Comparison of ENCODE assay signal across 8 mouse cellular contexts in genomic region chr14:71670435-71670834, GRCm38 (mm10).
DNase-seq lines count a peak whose midpoint lies in the region; ATAC-seq and TF ChIP-seq lines count a peak whose summit lies in the region.

No protein-coding gene starts in this region.

- H3K9ac ChIP-seq in heart, adult 2 months (ENCODE audit: low read depth, low read length): no peak overlapping the region
- no peak overlapping the region for H3K9ac ChIP-seq in midbrain, embryonic 14.5 days (replicated peaks; ENCODE audit: low read length)
- H3K9ac ChIP-seq in stomach, embryonic 14.5 days (replicated peaks; ENCODE audit: low read depth, low read length): no peak overlapping the region

- intact Hi-C loops in heart, adult 2 months (cut with DNase I): loop anchor here (1.0 to 5.0 kb wide), 3 partner anchors 193 to 890 kb away; no protein-coding TSS in a partner anchor
- intact Hi-C loops in left cerebral cortex, postnatal 36 days (cut with DNase I): loop anchor here (1.0 to 5.0 kb wide), 2 partner anchors 776 to 893 kb away; no protein-coding TSS in a partner anchor

- no peak overlapping the region for H3K27ac ChIP-seq in spleen, adult 2 months (ENCODE audit: insufficient read depth, low read length)
- no peak overlapping the region for H3K27ac ChIP-seq in heart, adult 2 months
- H3K27ac ChIP-seq in midbrain, embryonic 14.5 days (replicated peaks; ENCODE audit: low read depth, low read length): no peak overlapping the region
- no peak overlapping the region for H3K27ac ChIP-seq in stomach, embryonic 14.5 days (ENCODE audit: low read length)

- DNase-seq in spleen, adult 2 months (ENCODE audit: low read depth in 1 of 2, low spot score in 2 of 2): peak in 1 of 2 experiments; percentile 9
- no peak for DNase-seq in spleen, adult 12 weeks (ENCODE audit: low spot score)
- DNase-seq in embryo, embryonic 11.5 days (ENCODE audit: low read depth, low spot score): peak; percentile 41
- peak; percentile 55 to 63 for DNase-seq in heart, adult 2 months
- peak; percentile 36 for DNase-seq in kidney, adult 18-20 months
- peak; percentile 19 to 29 for DNase-seq in left cerebral cortex, postnatal 36 days (ENCODE audit: low spot score in 2 of 2)
- DNase-seq in midbrain, embryonic 14.5 days: peak; percentile 83

- no peaks in the 10 kb centered on the region for H3K4me1 ChIP-seq in spleen, adult 2 months (ENCODE audit: control insufficient read depth, insufficient read depth, insufficient read length)
- no peaks in the 10 kb centered on the region for H3K4me1 ChIP-seq in heart, adult 2 months (ENCODE audit: control insufficient read depth, insufficient read depth, low read length)
- H3K4me1 ChIP-seq in midbrain, embryonic 14.5 days (ENCODE audit: control insufficient read depth, insufficient read depth, low read length): no peaks in the 10 kb centered on the region
- H3K4me1 ChIP-seq in stomach, embryonic 14.5 days (ENCODE audit: control insufficient read depth, insufficient read depth, low read length): no peaks in the 10 kb centered on the region

- peak; percentile 62; the same call in 1 of the 2 replicates for ATAC-seq in midbrain, embryonic 14.5 days (ENCODE audit: low FRiP score, low TSS enrichment)
- peak; percentile 53 for ATAC-seq in stomach, embryonic 14.5 days (ENCODE audit: insufficient number of reproducible peaks, insufficient read depth, low FRiP score, low read depth)

- H3K79me2 ChIP-seq in heart, adult 2 months (replicated peaks; ENCODE audit: control insufficient read depth, insufficient read depth, low read length): no peaks in the 10 kb centered on the region

- peak; percentile 47; the same call in 1 of the 2 replicates for TF ChIP-seq CTCF in spleen, adult 2 months (IDR thresholded peaks at IDR 0.05; ENCODE audit: extremely low read depth, insufficient read depth, insufficient read length, insufficient replicate concordance)
- peak; percentile 75 for TF ChIP-seq CTCF in heart, adult 2 months (IDR thresholded peaks at IDR 0.05)

- no peak overlapping the region for H3K4me3 ChIP-seq in spleen, adult 2 months (ENCODE audit: extremely low read depth, insufficient read depth, insufficient read length)
- H3K4me3 ChIP-seq in heart, adult 2 months: no peak overlapping the region
- no peak overlapping the region for H3K4me3 ChIP-seq in midbrain, embryonic 14.5 days (replicated peaks; ENCODE audit: low read depth, low read length)
- no peak overlapping the region for H3K4me3 ChIP-seq in stomach, embryonic 14.5 days (ENCODE audit: low read depth, low read length)

- no peaks in the 10 kb centered on the region for H3K36me3 ChIP-seq in spleen, adult 2 months (ENCODE audit: control insufficient read depth, insufficient read depth, low read length)
- H3K36me3 ChIP-seq in heart, adult 2 months (ENCODE audit: control insufficient read depth, insufficient read depth, low read length): no peaks in the 10 kb centered on the region
- H3K36me3 ChIP-seq in midbrain, embryonic 14.5 days (ENCODE audit: control insufficient read depth, insufficient read depth, low read length): no peaks in the 10 kb centered on the region
- H3K36me3 ChIP-seq in stomach, embryonic 14.5 days (ENCODE audit: control insufficient read depth, insufficient read depth, low read length): no peaks in the 10 kb centered on the region

- H3K4me2 ChIP-seq in midbrain, embryonic 14.5 days (ENCODE audit: low read length): no peak overlapping the region
- no peak overlapping the region for H3K4me2 ChIP-seq in stomach, embryonic 14.5 days (replicated peaks; ENCODE audit: low read depth, low read length)

- 19% methylated on average over 1 of the region's 1 CpGs for WGBS in spleen, adult 2 months
- 5% methylated on average over 1 of the region's 1 CpGs for WGBS in heart, adult 2 months
- 12% methylated on average over 1 of the region's 1 CpGs for WGBS in midbrain, embryonic 14.5 days
- WGBS in stomach, embryonic 14.5 days: 7% methylated on average over 1 of the region's 1 CpGs

- TF ChIP-seq EP300 in heart, adult 2 months (IDR thresholded peaks at IDR 0.05; ENCODE audit: insufficient read depth, low read depth, low read length): 0 out of 2 replicates have a peak, but pooled peaks have one; percentile 28

- no peaks in the 10 kb centered on the region for H3K9me3 ChIP-seq in midbrain, embryonic 14.5 days (ENCODE audit: control insufficient read depth, low read length)
- no peaks in the 10 kb centered on the region for H3K9me3 ChIP-seq in stomach, embryonic 14.5 days (ENCODE audit: control insufficient read depth, low read depth, low read length)

- H3K27me3 ChIP-seq in spleen, adult 2 months (ENCODE audit: control insufficient read depth, insufficient read depth, low read length): no peaks in the 10 kb centered on the region
- H3K27me3 ChIP-seq in heart, adult 2 months (ENCODE audit: control insufficient read depth, insufficient read depth, low read length): no peaks in the 10 kb centered on the region
- H3K27me3 ChIP-seq in midbrain, embryonic 14.5 days (ENCODE audit: control insufficient read depth, insufficient read depth, low read length): no peaks in the 10 kb centered on the region
- no peaks in the 10 kb centered on the region for H3K27me3 ChIP-seq in stomach, embryonic 14.5 days (ENCODE audit: control insufficient read depth, insufficient read depth, low read length)

- no peak for TF ChIP-seq POLR2A in spleen, adult 2 months (IDR thresholded peaks at IDR 0.05; ENCODE audit: low read depth, low read length)
- no peak for TF ChIP-seq POLR2A in heart, adult 2 months (IDR thresholded peaks at IDR 0.05; ENCODE audit: insufficient read depth, low read depth, low read length)
